Mouse (Mus musculus) G1E (cell line): ENCODE measurements around the gene Dcaf5.

ENCODE experiments used
- CTCF ChIP-seq: IDR thresholded peaks from 2 replicates; pipeline ENCODE4 v1.5.1; 2012; ENCODE audit warnings: low read depth, low read length, inconsistent platforms, mixed read lengths
- GATA1 ChIP-seq: IDR thresholded peaks from 2 replicates; pipeline ENCODE4 v1.6.1; 2012; ENCODE audit warnings: borderline replicate concordance, low read length, inconsistent platforms, mixed read lengths
- POLR2AphosphoS5 ChIP-seq: IDR thresholded peaks from 2 replicates; pipeline ENCODE4 v1.6.1; 2012; ENCODE audit warnings: low read depth, low read length, inconsistent platforms; ENCODE audit not compliant: insufficient replicate concordance

DNA sequence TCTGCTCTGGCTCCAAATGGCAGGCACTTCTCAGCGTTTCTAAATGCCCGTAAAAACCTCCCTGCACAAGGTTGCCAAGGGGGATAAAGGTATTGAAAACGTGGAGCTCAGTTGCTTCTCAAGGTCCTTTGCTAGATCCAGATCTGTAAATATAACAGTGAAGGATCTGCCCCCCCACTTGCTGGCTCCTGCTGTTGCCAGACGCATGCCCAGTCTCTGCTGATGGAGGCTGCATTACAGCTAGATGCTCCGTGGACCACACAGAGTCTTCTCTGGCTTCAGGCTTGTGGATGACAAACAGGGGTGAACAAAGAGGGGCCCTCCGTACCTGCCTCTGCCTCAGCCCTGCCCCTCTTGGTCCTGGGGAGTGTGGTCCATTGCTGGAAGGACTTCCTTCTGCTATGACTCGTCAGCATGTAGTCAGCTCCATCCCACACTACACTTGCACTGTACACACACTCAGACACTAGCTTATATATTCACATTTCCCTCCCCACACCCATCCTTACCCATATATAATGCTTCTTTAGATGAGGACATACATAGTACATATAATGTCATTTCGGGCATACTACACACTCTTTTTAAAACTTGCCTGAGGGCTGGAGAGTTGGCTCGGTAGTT is 135.5 kb downstream of the Dcaf5 start:
- TF ChIP-seq CTCF: no peak
- no peak for TF ChIP-seq GATA1
- TF ChIP-seq POLR2AphosphoS5: no peak
